Mouse (Mus musculus): ENCODE measurements around the gene Gipc3. TPM values are rescaled to one million over a fixed set of nuclear protein-coding genes. Genes with fewer than 3 reads are reported as not detected.
A peak's percentile ranks its signal among the peaks of the same experiment; 100 is the strongest.

Gene Gipc3
- polyA plus RNA-seq, 2 experiments, result 0.01 TPM; not detected in 1

- peak within 1 kb of the TSS; percentile 45 for H3K27ac ChIP-seq
- TF ChIP-seq EP300 (IDR thresholded peaks at IDR 0.05; ENCODE audit: low read depth) (no peak; the same call in 1 of the 2 replicates), CTCF (IDR thresholded peaks at IDR 0.05; ENCODE audit: low read depth) (peak; percentile 2; the same call in 1 of the 2 replicates)
- H3K27me3 ChIP-seq (ENCODE audit: control insufficient read depth, insufficient read depth, low read length), result no peaks in the 10 kb centered on the region
- no peak within 1 kb of the TSS for H3K9ac ChIP-seq (replicated peaks)
- WGBS (ENCODE audit: insufficient replicate concordance), result 28% methylated on average over 12 of the region's 12 CpGs
- ATAC-seq (ENCODE audit: insufficient read depth), result no peak; the same call in 1 of the 2 replicates
- H3K4me2 ChIP-seq (ENCODE audit: low read depth), result peak within 1 kb of the TSS; percentile 82; the same call in 1 of the 2 replicates
- no peak for DNase-seq (ENCODE audit: low read depth in 3 of 3, low spot score in 3 of 3)
- peaks cover 35 to 46% of the 10 kb centered on the region in 2 experiments for H3K4me1 ChIP-seq (replicated peaks; ENCODE audit: control insufficient read depth in 2 of 2, insufficient read depth in 2 of 2, low read length in 1 of 2)
- H3K4me3 ChIP-seq (ENCODE audit: insufficient read depth in 1 of 2, low read depth in 2 of 2, low read length in 2 of 2), result no peak within 1 kb of the TSS
- no peaks in the 10 kb centered on the region for H3K9me3 ChIP-seq (ENCODE audit: control insufficient read depth, low read length)
- peaks cover 70% of the 10 kb centered on the region for H3K36me3 ChIP-seq (replicated peaks; ENCODE audit: control insufficient read depth, insufficient read depth, low read depth)
Observed at GRCm38 (mm10) chr10:81365672-81366476, 22.8 kb upstream of the Gipc3 start, which contains the start of gene 4930404N11Rik. 4930404N11Rik (minus strand) TSS chr10:81365816.

GRCm38 (mm10) chr10:81365073-81365472 is 22.0 kb upstream of the Gipc3 start:
- no peak overlapping the region for H3K4me2 ChIP-seq (ENCODE audit: low read depth)

GRCm38 (mm10) chr10:81364666-81365065 is 21.6 kb upstream of the Gipc3 start:
- no peak for ATAC-seq (ENCODE audit: insufficient read depth)
- WGBS (ENCODE audit: insufficient replicate concordance), result 50% methylated on average over 28 of the region's 28 CpGs
- Histone ChIP-seq H3K4me1 (replicated peaks; ENCODE audit: control insufficient read depth in 2 of 2, insufficient read depth in 2 of 2, low read length in 1 of 2) (peaks cover 46 to 49% of the 10 kb centered on the region in 2 experiments), H3K36me3 (replicated peaks; ENCODE audit: control insufficient read depth, insufficient read depth, low read depth) (peaks cover 60% of the 10 kb centered on the region), H3K27me3 (ENCODE audit: control insufficient read depth, insufficient read depth, low read length) (no peaks in the 10 kb centered on the region), H3K9ac (replicated peaks) (no peak overlapping the region), H3K9me3 (ENCODE audit: control insufficient read depth, low read length) (no peaks in the 10 kb centered on the region), H3K27ac (peak overlapping the region; percentile 45), H3K4me3 (ENCODE audit: insufficient read depth in 1 of 2, low read depth in 2 of 2, low read length in 2 of 2) (no peak overlapping the region), H3K4me2 (ENCODE audit: low read depth) (peak overlapping the region; percentile 82; the same call in 1 of the 2 replicates)
- TF ChIP-seq EP300 (IDR thresholded peaks at IDR 0.05; ENCODE audit: low read depth) (no peak), CTCF (IDR thresholded peaks at IDR 0.05; ENCODE audit: low read depth) (no peak)
- no peak for DNase-seq (ENCODE audit: low read depth in 3 of 3, low spot score in 3 of 3)

More at GRCm38 (mm10) chr10:81365073-81365472, 22.0 kb upstream of the Gipc3 start:
- Histone ChIP-seq H3K36me3 (replicated peaks; ENCODE audit: control insufficient read depth, insufficient read depth, low read depth) (peaks cover 64% of the 10 kb centered on the region), H3K4me1 (replicated peaks; ENCODE audit: control insufficient read depth in 2 of 2, insufficient read depth in 2 of 2, low read length in 1 of 2) (peaks cover 43 to 49% of the 10 kb centered on the region in 2 experiments), H3K9ac (replicated peaks) (no peak overlapping the region), H3K9me3 (ENCODE audit: control insufficient read depth, low read length) (no peaks in the 10 kb centered on the region), H3K27me3 (ENCODE audit: control insufficient read depth, insufficient read depth, low read length) (no peaks in the 10 kb centered on the region), H3K4me3 (ENCODE audit: insufficient read depth in 1 of 2, low read depth in 2 of 2, low read length in 2 of 2) (no peak overlapping the region), H3K27ac (peak overlapping the region; percentile 45)
- TF ChIP-seq CTCF (IDR thresholded peaks at IDR 0.05; ENCODE audit: low read depth) (no peak), EP300 (IDR thresholded peaks at IDR 0.05; ENCODE audit: low read depth) (no peak)
- no peak for ATAC-seq (ENCODE audit: insufficient read depth)
- no peak for DNase-seq (ENCODE audit: low read depth in 3 of 3, low spot score in 3 of 3)
- 48% methylated on average over 4 of the region's 4 CpGs for WGBS (ENCODE audit: insufficient replicate concordance)

- Histone ChIP-seq H3K4me1 (replicated peaks; ENCODE audit: control insufficient read depth in 2 of 2, insufficient read depth in 2 of 2, low read length in 1 of 2) (peaks cover 55% of the 10 kb centered on the region in 2 experiments), H3K27ac (peak overlapping the region; percentile 86), H3K9ac (replicated peaks) (peak overlapping the region; percentile 71), H3K27me3 (ENCODE audit: control insufficient read depth, insufficient read depth, low read length) (no peaks in the 10 kb centered on the region), H3K4me2 (ENCODE audit: low read depth) (peak overlapping the region; percentile 82), H3K9me3 (ENCODE audit: control insufficient read depth, low read length) (no peaks in the 10 kb centered on the region), H3K36me3 (replicated peaks; ENCODE audit: control insufficient read depth, insufficient read depth, low read depth) (peaks cover 50% of the 10 kb centered on the region), H3K4me3 (ENCODE audit: insufficient read depth in 1 of 2, low read depth in 2 of 2, low read length in 2 of 2) (peak overlapping the region in 1 of 2 experiments; percentile 18; a peak in 2 of 4 replicates)
- TF ChIP-seq CTCF (IDR thresholded peaks at IDR 0.05; ENCODE audit: low read depth) (no peak), EP300 (IDR thresholded peaks at IDR 0.05; ENCODE audit: low read depth) (no peak)
- ATAC-seq (ENCODE audit: insufficient read depth) (0 out of 2 replicates have a peak, but pooled peaks have one; percentile 9), DNase-seq (ENCODE audit: low read depth in 3 of 3, low spot score in 3 of 3) (no peak)
- 60% methylated on average over 54 of the region's 54 CpGs for WGBS (ENCODE audit: insufficient replicate concordance)
Observed at GRCm38 (mm10) chr10:81363436-81364346, 20.6 kb upstream of the Gipc3 start.

Data from liver, embryonic 14.5 days (tissue).